Mouse (Mus musculus) forebrain, embryonic 14.5 days (tissue): Measurements from ENCODE around the gene Osbpl6. TPM values are rescaled to one million over a fixed set of nuclear protein-coding genes. Genes with fewer than 3 reads are reported as not detected.

Source experiments
- ATAC-seq: fragments of 200-750 bp; cut with Nextera tagmentation; 2 replicates; pipeline ENCODE4 v1.8.0; 2017; ENCODE audit warnings: mild to moderate bottlenecking, moderate library complexity
- DNase-seq: peaks from one replicate; pipeline ENCODE4 v3.0.0-alpha.2; 2015; ENCODE audit warnings: low spot score
- H3K27ac ChIP-seq: fragments of 300-500 bp; sonication (generic); 2 replicates; pipeline ENCODE4 v1.5.1; 2014; ENCODE audit warnings: low read depth, mild to moderate bottlenecking, control low read depth, low read length, moderate library complexity
- H3K27me3 ChIP-seq: fragments of 300-500 bp; sonication (generic); replicated peaks from 2 replicates; pipeline ENCODE4 v1.6.1; 2014; ENCODE audit warnings: low read length, control low read depth, mixed read lengths; ENCODE audit not compliant: control insufficient read depth, insufficient read depth
- H3K36me3 ChIP-seq: fragments of 300-500 bp; sonication (generic); 2 replicates; pipeline ENCODE4 v1.6.1; 2014; ENCODE audit warnings: low read length, control low read depth; ENCODE audit not compliant: control insufficient read depth, insufficient read depth
- H3K4me1 ChIP-seq: fragments of 300-500 bp; sonication (generic); 2 replicates; pipeline ENCODE4 v1.6.1; 2014; ENCODE audit warnings: antibody characterized with exemption, low read length, control low read depth; ENCODE audit not compliant: control insufficient read depth, insufficient read depth
- H3K4me2 ChIP-seq: fragments of 300-500 bp; sonication (generic); 2 replicates; pipeline ENCODE4 v1.6.1; 2014; ENCODE audit warnings: mild to moderate bottlenecking, control low read depth, low read length
- H3K4me3 ChIP-seq: fragments of 300-500 bp; sonication (generic); 2 replicates; pipeline ENCODE4 v1.5.1; 2014; ENCODE audit warnings: low read depth, low read length, control low read depth
- H3K9ac ChIP-seq: fragments of 300-500 bp; sonication (generic); 2 replicates; pipeline ENCODE4 v1.6.1; 2014; ENCODE audit warnings: mild to moderate bottlenecking, low read length, control low read depth, moderate library complexity
- H3K9me3 ChIP-seq: fragments of 300-500 bp; sonication (generic); replicated peaks from 2 replicates; pipeline ENCODE4 v1.6.1; 2016; ENCODE audit warnings: low read length, control low read depth, mixed read lengths; ENCODE audit not compliant: control insufficient read depth
- WGBS: fragments of 180-500 bp; shearing (Covaris S2); extraction: QIAGEN DNeasy Blood & Tissue Kit; methylation state at CpG from one replicate; pipeline ENCODE4 v1.1.7; 2014; 5-methylcytosine and 5-hydroxymethylcytosine counted together
- polyA plus RNA-seq: library from polyadenylated mRNA; unstranded; fragments of >200 nt; fragmentation: Nextera tagmentation; extraction: Ambion mirVana; gene quantifications from 2 replicates; pipeline ENCODE4 v1.2.1, GENCODE M21; 2014

The Osbpl6 gene
- polyA plus RNA-seq, 1 experiment from 2014 or later: 12.1 TPM

GRCm38 (mm10) chr2:76504122-76504839, 98.0 kb downstream of the Osbpl6 start:
- no peaks in the 10 kb centered on the region for H3K27me3 ChIP-seq
- no peak overlapping the region for H3K4me3 ChIP-seq
- H3K4me2 ChIP-seq: no peak overlapping the region
- 65% methylated on average over 12 of the region's 12 CpGs for WGBS
- no peaks in the 10 kb centered on the region for H3K9me3 ChIP-seq
- no peaks in the 10 kb centered on the region for H3K4me1 ChIP-seq
- no peak overlapping the region for H3K27ac ChIP-seq
- no peak for DNase-seq
- ATAC-seq: no peak
- no peak overlapping the region for H3K9ac ChIP-seq
- H3K36me3 ChIP-seq: no peaks in the 10 kb centered on the region

GRCm38 (mm10) chr2:76504989-76505388, 98.7 kb downstream of the Osbpl6 start:
- Histone ChIP-seq H3K27ac (no peak overlapping the region), H3K4me3 (no peak overlapping the region), H3K27me3 (no peaks in the 10 kb centered on the region), H3K36me3 (no peaks in the 10 kb centered on the region), H3K9me3 (no peaks in the 10 kb centered on the region), H3K4me1 (no peaks in the 10 kb centered on the region), H3K4me2 (no peak overlapping the region), H3K9ac (no peak overlapping the region)
- ATAC-seq: no peak
- WGBS: 90% methylated on average over 2 of the region's 2 CpGs
- no peak for DNase-seq

DNA sequence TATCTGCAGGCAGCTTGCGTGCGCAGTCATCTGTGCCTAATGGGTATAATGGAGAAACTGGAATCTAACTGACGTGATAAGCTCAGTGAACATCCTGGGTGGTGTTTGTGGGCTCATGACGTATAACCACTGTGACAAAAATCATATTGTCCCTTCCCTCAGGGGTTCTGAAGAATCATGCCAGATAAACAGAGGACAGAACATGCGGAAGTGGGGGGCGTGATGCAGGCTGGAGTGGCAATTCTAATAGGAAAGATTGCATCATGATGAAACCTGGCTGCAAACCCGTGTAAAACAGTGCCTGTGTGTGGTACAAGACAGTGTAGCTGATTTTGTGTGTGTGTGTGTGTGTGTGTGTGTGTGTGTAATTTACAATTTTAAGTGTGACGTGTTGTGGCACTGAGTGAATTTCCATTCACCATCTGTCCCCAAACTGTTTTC, 105.0 kb downstream of the Osbpl6 start:
- Histone ChIP-seq H3K4me3 (no peak overlapping the region), H3K9ac (no peak overlapping the region), H3K4me1 (no peaks in the 10 kb centered on the region), H3K27me3 (no peaks in the 10 kb centered on the region), H3K27ac (no peak overlapping the region), H3K9me3 (no peaks in the 10 kb centered on the region), H3K36me3 (no peaks in the 10 kb centered on the region), H3K4me2 (no peak overlapping the region)
- WGBS: 84% methylated on average over 8 of the region's 8 CpGs
- DNase-seq: no peak
- ATAC-seq: no peak

GRCm38 (mm10) chr2:76512133-76512532, 105.8 kb downstream of the Osbpl6 start:
- no peaks in the 10 kb centered on the region for H3K27me3 ChIP-seq
- H3K4me2 ChIP-seq: no peak overlapping the region
- DNase-seq: no peak
- H3K4me1 ChIP-seq: no peaks in the 10 kb centered on the region
- no peak overlapping the region for H3K9ac ChIP-seq
- H3K4me3 ChIP-seq: no peak overlapping the region
- H3K36me3 ChIP-seq: no peaks in the 10 kb centered on the region
- H3K9me3 ChIP-seq: no peaks in the 10 kb centered on the region
- WGBS: 93% methylated on average over 6 of the region's 6 CpGs
- H3K27ac ChIP-seq: no peak overlapping the region
- ATAC-seq: no peak

GRCm38 (mm10) chr2:76512888-76513287, 106.6 kb downstream of the Osbpl6 start:
- Histone ChIP-seq H3K4me2 (no peak overlapping the region), H3K27me3 (no peaks in the 10 kb centered on the region), H3K9ac (no peak overlapping the region), H3K27ac (no peak overlapping the region), H3K4me1 (no peaks in the 10 kb centered on the region), H3K4me3 (no peak overlapping the region), H3K36me3 (no peaks in the 10 kb centered on the region), H3K9me3 (no peaks in the 10 kb centered on the region)
- WGBS: 84% methylated on average over 6 of the region's 6 CpGs
- ATAC-seq: no peak
- DNase-seq: no peak

- DNase-seq (no peak), ATAC-seq (no peak)
- Histone ChIP-seq H3K9me3 (no peaks in the 10 kb centered on the region), H3K4me1 (no peaks in the 10 kb centered on the region), H3K4me3 (no peak overlapping the region), H3K27ac (no peak overlapping the region), H3K4me2 (no peak overlapping the region), H3K27me3 (no peaks in the 10 kb centered on the region), H3K36me3 (no peaks in the 10 kb centered on the region), H3K9ac (no peak overlapping the region)
- WGBS: 93% methylated on average over 3 of the region's 3 CpGs
Observed at GRCm38 (mm10) chr2:76513296-76513695, 107.0 kb downstream of the Osbpl6 start.

DNA sequence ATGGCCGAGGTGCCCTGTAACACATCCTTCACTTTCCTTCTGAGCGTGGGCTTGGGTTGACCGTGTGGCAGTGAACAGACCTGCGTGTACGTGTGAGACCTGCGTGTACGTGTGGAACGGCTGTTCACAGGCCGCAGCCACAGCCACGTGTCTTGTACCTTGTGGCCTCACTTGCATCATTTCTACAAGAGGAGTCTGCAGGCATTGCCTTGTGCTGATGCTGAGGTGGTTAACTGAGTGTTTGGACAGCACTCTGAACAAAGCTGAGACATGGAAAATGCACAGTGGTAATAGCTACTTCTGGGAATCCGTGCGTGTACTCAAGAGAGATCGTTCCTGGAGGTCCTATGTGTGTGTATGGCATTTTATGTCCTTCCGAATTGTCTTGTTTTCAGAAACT, 111.2 kb downstream of the Osbpl6 start:
- ATAC-seq: no peak
- Histone ChIP-seq H3K4me2 (no peak overlapping the region), H3K27me3 (no peaks in the 10 kb centered on the region), H3K9me3 (no peaks in the 10 kb centered on the region), H3K4me3 (no peak overlapping the region), H3K9ac (no peak overlapping the region), H3K36me3 (no peaks in the 10 kb centered on the region), H3K27ac (no peak overlapping the region), H3K4me1 (no peaks in the 10 kb centered on the region)
- DNase-seq: no peak
- WGBS: 95% methylated on average over 14 of the region's 14 CpGs

DNA sequence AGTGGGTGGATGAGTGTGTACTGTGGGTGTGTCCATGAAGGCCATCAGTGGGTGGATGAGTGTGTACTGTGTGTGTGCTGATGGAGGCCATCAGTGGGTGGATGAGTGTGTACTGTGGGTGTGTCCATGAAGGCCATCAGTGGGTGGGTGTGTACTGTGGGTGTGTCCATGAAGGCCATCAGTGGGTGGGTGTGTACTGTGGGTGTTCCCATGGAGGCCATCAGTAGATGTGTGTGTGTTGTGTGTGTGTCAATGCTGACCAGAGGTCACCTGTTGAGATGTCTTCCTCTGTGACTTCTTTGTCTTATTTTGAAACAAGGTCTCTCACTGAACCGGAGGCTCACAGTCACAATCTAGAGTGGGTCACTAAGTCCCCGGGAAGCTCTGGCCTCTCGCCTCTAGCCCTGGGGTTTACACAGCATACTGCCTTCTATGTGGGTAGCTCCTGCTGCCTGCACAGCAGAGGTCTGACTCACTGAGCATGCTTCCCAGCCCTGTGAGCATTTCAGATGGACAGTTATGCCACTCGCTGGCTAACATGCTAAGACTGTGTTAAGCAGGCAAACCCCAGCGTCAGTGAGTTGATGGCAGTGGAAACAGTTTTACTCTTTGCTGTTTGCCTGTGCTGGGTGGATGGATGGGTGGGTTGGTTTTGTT, 112.2 kb downstream of the Osbpl6 start:
- no peak overlapping the region for H3K4me2 ChIP-seq
- no peak overlapping the region for H3K9ac ChIP-seq
- H3K4me1 ChIP-seq: no peaks in the 10 kb centered on the region
- H3K9me3 ChIP-seq: no peaks in the 10 kb centered on the region
- ATAC-seq (no peak), DNase-seq (no peak)
- no peaks in the 10 kb centered on the region for H3K36me3 ChIP-seq
- no peaks in the 10 kb centered on the region for H3K27me3 ChIP-seq
- 88% methylated on average over 5 of the region's 5 CpGs for WGBS
- H3K4me3 ChIP-seq: no peak overlapping the region
- no peak overlapping the region for H3K27ac ChIP-seq

DNA sequence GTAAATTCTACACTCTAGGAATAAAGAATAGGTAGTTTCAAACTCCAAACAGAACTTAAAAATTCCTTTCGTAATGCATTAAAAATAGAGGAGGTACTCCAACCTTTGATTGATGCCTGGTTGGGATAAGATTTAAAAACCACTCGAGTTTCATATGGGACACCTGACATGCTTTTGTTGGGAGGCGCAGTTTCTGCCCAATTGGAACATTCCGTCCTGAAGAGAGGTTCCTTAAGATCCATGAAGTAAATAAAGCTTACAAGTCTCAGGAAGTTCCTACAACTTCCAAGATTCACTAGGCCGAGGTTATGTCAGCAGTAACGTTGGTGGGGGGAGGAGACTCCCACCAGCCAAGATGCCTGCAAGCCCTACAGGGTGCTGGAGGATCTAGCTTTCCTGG, 115.3 kb downstream of the Osbpl6 start:
- no peaks in the 10 kb centered on the region for H3K9me3 ChIP-seq
- DNase-seq (no peak), ATAC-seq (no peak)
- H3K27ac ChIP-seq: no peak overlapping the region
- H3K4me3 ChIP-seq: no peak overlapping the region
- no peaks in the 10 kb centered on the region for H3K36me3 ChIP-seq
- no peaks in the 10 kb centered on the region for H3K27me3 ChIP-seq
- no peak overlapping the region for H3K9ac ChIP-seq
- H3K4me1 ChIP-seq: no peaks in the 10 kb centered on the region
- no peak overlapping the region for H3K4me2 ChIP-seq
- WGBS: 83% methylated on average over 6 of the region's 6 CpGs
